Mouse (Mus musculus): ENCODE results near the gene Becn1. TPM values are rescaled to one million over a fixed set of nuclear protein-coding genes. Genes with fewer than 3 reads are reported as not detected.

The Becn1 gene
- polyA plus RNA-seq, 1 experiment from 2014 or later = 158 TPM

GRCm38 (mm10) chr11:101283805-101284204 is 18.3 kb downstream of the Becn1 start:
- no peak for ATAC-seq (replicated peaks; ENCODE audit: insufficient number of reproducible peaks, low FRiP score, low TSS enrichment, low read depth)
- Histone ChIP-seq H3K27me3 (ENCODE audit: control insufficient read depth, insufficient read depth, low read length) (no peaks in the 10 kb centered on the region), H3K27ac (replicated peaks; ENCODE audit: low read depth, low read length) (no peak overlapping the region), H3K4me2 (ENCODE audit: low read depth, low read length) (no peak overlapping the region), H3K4me1 (ENCODE audit: control insufficient read depth, insufficient read depth, low read length) (no peaks in the 10 kb centered on the region), H3K9me3 (replicated peaks; ENCODE audit: control insufficient read depth, low read length) (no peaks in the 10 kb centered on the region), H3K36me3 (replicated peaks; ENCODE audit: control insufficient read depth, insufficient read depth, low read depth, low read length) (no peaks in the 10 kb centered on the region), H3K4me3 (ENCODE audit: low read depth, low read length) (no peak overlapping the region), H3K9ac (replicated peaks; ENCODE audit: low read length) (no peak overlapping the region)
- 66% methylated on average over 4 of the region's 4 CpGs for WGBS
- no peak for DNase-seq (ENCODE audit: low spot score)

- Histone ChIP-seq H3K9me3 (replicated peaks; ENCODE audit: control insufficient read depth, low read length) (no peaks in the 10 kb centered on the region), H3K27me3 (ENCODE audit: control insufficient read depth, insufficient read depth, low read length) (no peaks in the 10 kb centered on the region), H3K4me3 (ENCODE audit: low read depth, low read length) (no peak overlapping the region), H3K9ac (replicated peaks; ENCODE audit: low read length) (no peak overlapping the region), H3K27ac (replicated peaks; ENCODE audit: low read depth, low read length) (no peak overlapping the region), H3K36me3 (replicated peaks; ENCODE audit: control insufficient read depth, insufficient read depth, low read depth, low read length) (no peaks in the 10 kb centered on the region), H3K4me1 (ENCODE audit: control insufficient read depth, insufficient read depth, low read length) (no peaks in the 10 kb centered on the region), H3K4me2 (ENCODE audit: low read depth, low read length) (no peak overlapping the region)
- no peak for DNase-seq (ENCODE audit: low spot score)
- 37% methylated on average over 5 of the region's 5 CpGs for WGBS
- no peak for ATAC-seq (replicated peaks; ENCODE audit: insufficient number of reproducible peaks, low FRiP score, low TSS enrichment, low read depth)
Measured at GRCm38 (mm10) chr11:101282896-101283295, 19.2 kb downstream of the Becn1 start.

DNA sequence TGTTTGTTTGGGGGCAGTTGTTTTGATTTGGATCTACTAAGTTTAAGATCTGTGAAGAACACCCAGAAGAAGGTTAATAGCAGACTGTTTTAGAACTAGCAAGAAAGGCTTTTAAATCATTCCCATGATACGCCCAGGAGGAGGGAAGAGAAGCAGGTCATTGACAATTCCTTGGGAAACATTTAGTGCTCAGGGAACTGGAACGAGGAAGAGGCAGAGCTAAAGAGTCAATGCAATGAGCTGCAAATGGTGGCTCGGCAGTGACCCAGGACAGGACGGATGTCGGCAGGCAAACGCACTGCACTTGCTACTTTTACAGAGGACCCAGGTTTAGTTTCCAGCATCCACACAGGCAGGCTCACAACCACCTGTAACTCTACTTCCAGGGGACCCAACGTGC is 21.2 kb downstream of the Becn1 start:
- no peak overlapping the region for H3K27ac ChIP-seq (replicated peaks; ENCODE audit: low read depth, low read length)
- no peak for ATAC-seq (replicated peaks; ENCODE audit: insufficient number of reproducible peaks, low FRiP score, low TSS enrichment, low read depth)

DNA sequence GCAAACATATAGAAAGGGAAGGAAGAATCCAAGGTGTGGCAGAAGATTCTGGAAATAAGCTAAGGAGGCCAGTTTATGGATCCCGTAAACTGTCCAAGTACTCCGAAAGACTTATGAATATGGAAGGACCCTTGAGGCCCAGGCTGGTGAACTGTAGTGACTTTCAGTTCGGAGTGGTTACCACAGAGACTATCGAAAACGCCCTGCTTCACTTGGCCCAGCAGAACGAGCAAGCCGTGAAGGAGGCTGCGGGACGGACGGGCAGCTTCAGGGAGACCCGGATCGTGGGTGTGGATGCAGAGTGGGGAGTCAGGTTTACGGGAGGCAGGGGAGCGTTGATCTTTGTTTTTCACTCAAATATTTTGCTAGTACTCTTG is 22.9 kb downstream of the Becn1 start:
- no peak overlapping the region for H3K27ac ChIP-seq (replicated peaks; ENCODE audit: low read depth, low read length)
- 61% methylated on average over 14 of the region's 14 CpGs for WGBS
- no peaks in the 10 kb centered on the region for H3K36me3 ChIP-seq (replicated peaks; ENCODE audit: control insufficient read depth, insufficient read depth, low read depth, low read length)
- 0 out of 2 replicates have a peak overlapping the region, but pooled peaks have one; percentile 67 for H3K4me3 ChIP-seq (ENCODE audit: low read depth, low read length)
- peak overlapping the region; percentile 7 for H3K4me2 ChIP-seq (ENCODE audit: low read depth, low read length)
- ATAC-seq (replicated peaks; ENCODE audit: insufficient number of reproducible peaks, low FRiP score, low TSS enrichment, low read depth) = 0 out of 2 replicates have a peak, but pooled peaks have one; percentile 10
- H3K27me3 ChIP-seq (ENCODE audit: control insufficient read depth, insufficient read depth, low read length) = no peaks in the 10 kb centered on the region
- DNase-seq (ENCODE audit: low spot score) = no peak
- H3K9me3 ChIP-seq (replicated peaks; ENCODE audit: control insufficient read depth, low read length) = no peaks in the 10 kb centered on the region
- H3K4me1 ChIP-seq (ENCODE audit: control insufficient read depth, insufficient read depth, low read length) = peaks cover 4% of the 10 kb centered on the region; the same call in 1 of the 2 replicates
- H3K9ac ChIP-seq (replicated peaks; ENCODE audit: low read length) = no peak overlapping the region

More for the DNA sequence above, 21.2 kb downstream of the Becn1 start:
- Histone ChIP-seq H3K9ac (replicated peaks; ENCODE audit: low read length) (no peak overlapping the region), H3K4me2 (ENCODE audit: low read depth, low read length) (no peak overlapping the region), H3K4me3 (ENCODE audit: low read depth, low read length) (no peak overlapping the region), H3K9me3 (replicated peaks; ENCODE audit: control insufficient read depth, low read length) (no peaks in the 10 kb centered on the region), H3K36me3 (replicated peaks; ENCODE audit: control insufficient read depth, insufficient read depth, low read depth, low read length) (no peaks in the 10 kb centered on the region), H3K4me1 (ENCODE audit: control insufficient read depth, insufficient read depth, low read length) (peaks cover 4% of the 10 kb centered on the region; the same call in 1 of the 2 replicates), H3K27me3 (ENCODE audit: control insufficient read depth, insufficient read depth, low read length) (no peaks in the 10 kb centered on the region)
- WGBS = 46% methylated on average over 7 of the region's 7 CpGs
- DNase-seq (ENCODE audit: low spot score) = no peak

DNA sequence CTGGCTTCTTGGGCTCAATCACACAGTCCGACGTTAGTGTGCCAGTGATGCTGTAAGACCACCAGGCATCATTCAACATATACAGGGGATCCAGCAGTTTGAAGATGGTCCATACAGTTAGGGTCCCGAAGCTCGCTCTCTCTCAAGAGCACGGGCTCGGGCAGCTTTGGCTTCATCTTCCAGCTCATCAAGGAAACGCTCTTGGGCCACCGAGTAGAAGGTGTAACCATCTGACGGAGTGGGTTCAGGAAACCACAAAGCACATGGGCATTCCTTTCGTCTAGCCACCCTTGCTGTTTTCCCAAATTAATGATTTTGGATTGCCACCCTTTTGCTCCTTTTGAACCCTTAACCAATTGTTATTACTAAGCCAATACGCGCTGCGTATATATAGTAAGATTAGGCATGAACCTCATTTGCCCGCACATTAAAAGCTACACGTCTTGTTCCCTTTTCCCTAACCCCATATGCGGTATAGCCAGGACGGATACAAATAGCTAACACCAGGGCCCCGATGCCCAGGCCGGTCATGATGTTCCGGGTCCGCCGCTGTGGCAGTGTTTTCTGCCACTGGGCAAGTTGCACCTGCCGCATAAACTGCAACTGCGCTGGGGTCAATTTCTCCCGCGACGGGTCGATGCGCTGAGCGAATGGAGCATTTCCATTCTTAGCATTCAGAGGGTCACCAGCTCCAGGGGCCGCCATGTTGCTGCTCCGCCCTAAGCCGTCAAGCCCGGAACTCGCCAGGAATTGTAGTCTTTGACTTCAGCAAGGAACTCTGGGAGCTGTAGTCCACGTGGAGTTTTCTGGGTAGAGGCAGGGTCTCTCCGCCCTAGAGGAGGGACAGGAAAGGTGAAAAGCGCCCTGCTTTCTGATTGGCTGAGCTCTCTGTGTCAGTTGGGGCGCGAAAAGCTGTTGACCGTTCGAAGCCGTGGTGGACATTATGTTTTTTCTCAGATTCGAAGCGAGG is 23.6 kb downstream of the Becn1 start, which contains the start of the genes Cntd1 and Coa3:
Cntd1 (plus strand) TSS at position 790 of the 970 bp plus-strand sequence.
Coa3 (minus strand) TSS at position 892 of the 970 bp plus-strand sequence.
- Histone ChIP-seq H3K4me3 (ENCODE audit: low read depth, low read length) (peak within 1 kb of the TSS; percentile 67), H3K27ac (replicated peaks; ENCODE audit: low read depth, low read length) (no peak within 1 kb of the TSS), H3K4me2 (ENCODE audit: low read depth, low read length) (peak within 1 kb of the TSS; percentile 82), H3K27me3 (ENCODE audit: control insufficient read depth, insufficient read depth, low read length) (no peaks in the 10 kb centered on the region), H3K36me3 (replicated peaks; ENCODE audit: control insufficient read depth, insufficient read depth, low read depth, low read length) (no peaks in the 10 kb centered on the region), H3K4me1 (ENCODE audit: control insufficient read depth, insufficient read depth, low read length) (peaks cover 4% of the 10 kb centered on the region; the same call in 1 of the 2 replicates), H3K9me3 (replicated peaks; ENCODE audit: control insufficient read depth, low read length) (no peaks in the 10 kb centered on the region), H3K9ac (replicated peaks; ENCODE audit: low read length) (peak within 1 kb of the TSS; percentile 69)
- DNase-seq (ENCODE audit: low spot score) (peak; percentile 97), ATAC-seq (replicated peaks; ENCODE audit: insufficient number of reproducible peaks, low FRiP score, low TSS enrichment, low read depth) (peak; percentile 91)
- WGBS = 10% methylated on average over 45 of the region's 45 CpGs

DNA sequence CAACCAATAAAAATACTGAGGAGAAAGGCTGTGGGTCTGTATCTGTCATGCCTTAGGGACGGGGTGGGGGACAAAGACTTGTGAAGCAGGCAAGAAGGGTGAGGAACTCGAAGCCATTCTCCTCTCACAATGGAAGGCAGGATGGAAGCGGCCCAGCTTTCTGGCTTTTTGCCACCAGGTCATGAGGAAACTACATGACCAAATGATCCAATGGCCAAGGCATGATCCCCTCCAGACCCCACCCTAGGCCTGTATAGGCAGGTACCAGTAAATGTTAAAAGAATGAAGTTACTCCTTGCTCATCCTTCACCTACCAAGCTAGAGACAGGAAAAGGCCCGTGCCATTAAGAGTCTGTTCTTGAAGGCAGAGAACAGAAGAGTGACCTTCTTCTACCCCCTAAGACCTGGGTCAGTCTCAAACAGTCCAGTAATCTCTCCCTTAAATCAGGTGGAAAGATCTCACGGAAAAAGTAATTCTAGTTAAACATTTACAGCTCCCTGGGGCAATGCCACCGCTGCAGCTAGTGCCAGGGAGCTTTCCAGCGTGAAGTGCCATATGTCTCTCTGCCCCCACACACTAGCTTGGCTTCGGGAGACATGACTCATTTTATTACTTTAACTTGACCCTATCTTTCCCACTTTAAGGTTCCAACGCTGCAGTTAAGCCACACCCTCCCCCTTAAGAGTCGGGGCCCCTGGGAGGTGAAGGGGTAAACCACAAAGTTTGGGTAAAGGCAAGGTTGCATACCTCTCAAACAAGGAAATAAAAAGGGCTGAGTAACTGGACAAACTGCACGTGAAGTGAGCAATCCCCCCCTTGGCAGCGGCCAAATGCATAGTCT is 24.5 kb downstream of the Becn1 start:
- WGBS = 78% methylated on average over 12 of the region's 12 CpGs
- DNase-seq (ENCODE audit: low spot score) = no peak
- no peak overlapping the region for H3K27ac ChIP-seq (replicated peaks; ENCODE audit: low read depth, low read length)

GRCm38 (mm10) chr11:101276319-101277070 is 25.6 kb downstream of the Becn1 start:
- H3K27ac ChIP-seq (replicated peaks; ENCODE audit: low read depth, low read length) = no peak overlapping the region
- no peaks in the 10 kb centered on the region for H3K27me3 ChIP-seq (ENCODE audit: control insufficient read depth, insufficient read depth, low read length)
- peaks cover 4% of the 10 kb centered on the region; the same call in 1 of the 2 replicates for H3K4me1 ChIP-seq (ENCODE audit: control insufficient read depth, insufficient read depth, low read length)
- no peak overlapping the region for H3K4me3 ChIP-seq (ENCODE audit: low read depth, low read length)
- ATAC-seq (replicated peaks; ENCODE audit: insufficient number of reproducible peaks, low FRiP score, low TSS enrichment, low read depth) = no peak
- no peaks in the 10 kb centered on the region for H3K36me3 ChIP-seq (replicated peaks; ENCODE audit: control insufficient read depth, insufficient read depth, low read depth, low read length)
- DNase-seq (ENCODE audit: low spot score) = no peak
- no peak overlapping the region; the same call in 1 of the 2 replicates for H3K4me2 ChIP-seq (ENCODE audit: low read depth, low read length)
- H3K9ac ChIP-seq (replicated peaks; ENCODE audit: low read length) = peak overlapping the region; percentile 22
- WGBS = 40% methylated on average over 27 of the region's 27 CpGs
- no peaks in the 10 kb centered on the region for H3K9me3 ChIP-seq (replicated peaks; ENCODE audit: control insufficient read depth, low read length)

More for the DNA sequence above, 24.5 kb downstream of the Becn1 start:
- Histone ChIP-seq H3K9ac (replicated peaks; ENCODE audit: low read length) (peak overlapping the region; percentile 69), H3K36me3 (replicated peaks; ENCODE audit: control insufficient read depth, insufficient read depth, low read depth, low read length) (no peaks in the 10 kb centered on the region), H3K27me3 (ENCODE audit: control insufficient read depth, insufficient read depth, low read length) (no peaks in the 10 kb centered on the region), H3K4me1 (ENCODE audit: control insufficient read depth, insufficient read depth, low read length) (peaks cover 4% of the 10 kb centered on the region; the same call in 1 of the 2 replicates), H3K4me2 (ENCODE audit: low read depth, low read length) (peak overlapping the region; percentile 82), H3K9me3 (replicated peaks; ENCODE audit: control insufficient read depth, low read length) (no peaks in the 10 kb centered on the region), H3K4me3 (ENCODE audit: low read depth, low read length) (peak overlapping the region; percentile 67)
- ATAC-seq (replicated peaks; ENCODE audit: insufficient number of reproducible peaks, low FRiP score, low TSS enrichment, low read depth) = no peak
